Mouse (Mus musculus) erythroblast, adult 5-6 weeks (primary cell): ENCODE measurements around the gene Etv6. TPM values are rescaled to one million over a fixed set of nuclear protein-coding genes. Genes with fewer than 3 reads are reported as not detected.

Experiments
- ATAC-seq: replicated peaks from 2 replicates; pipeline ENCODE4 v1.8.0; 2016; ENCODE audit warnings: moderate number of reproducible peaks, mild to moderate bottlenecking, moderate TSS enrichment, inconsistent platforms; ENCODE audit not compliant: poor library complexity, low FRiP score, severe bottlenecking
- total RNA-seq, 2 experiments: library from RNA; stranded (forward) in 1 of 2; stranded (reverse) in 1 of 2; fragments of 150-400 nt in 1 of 2; fragments of 200-764, 138-1000 nt in 1 of 2; gene quantifications; 2 replicates each; pipeline versions ENCODE4 v1.2.3 to v1.2.4; 2015 to 2017; ENCODE audit warnings: low replicate concordance in 2 of 2

Gene Etv6
- total RNA-seq, 2 experiments from 2014 or later = 11.1 to 16.7 TPM

- ATAC-seq = no peak
Measured at GRCm38 (mm10) chr6:134103519-134103918, 68.0 kb downstream of the Etv6 start.

DNA sequence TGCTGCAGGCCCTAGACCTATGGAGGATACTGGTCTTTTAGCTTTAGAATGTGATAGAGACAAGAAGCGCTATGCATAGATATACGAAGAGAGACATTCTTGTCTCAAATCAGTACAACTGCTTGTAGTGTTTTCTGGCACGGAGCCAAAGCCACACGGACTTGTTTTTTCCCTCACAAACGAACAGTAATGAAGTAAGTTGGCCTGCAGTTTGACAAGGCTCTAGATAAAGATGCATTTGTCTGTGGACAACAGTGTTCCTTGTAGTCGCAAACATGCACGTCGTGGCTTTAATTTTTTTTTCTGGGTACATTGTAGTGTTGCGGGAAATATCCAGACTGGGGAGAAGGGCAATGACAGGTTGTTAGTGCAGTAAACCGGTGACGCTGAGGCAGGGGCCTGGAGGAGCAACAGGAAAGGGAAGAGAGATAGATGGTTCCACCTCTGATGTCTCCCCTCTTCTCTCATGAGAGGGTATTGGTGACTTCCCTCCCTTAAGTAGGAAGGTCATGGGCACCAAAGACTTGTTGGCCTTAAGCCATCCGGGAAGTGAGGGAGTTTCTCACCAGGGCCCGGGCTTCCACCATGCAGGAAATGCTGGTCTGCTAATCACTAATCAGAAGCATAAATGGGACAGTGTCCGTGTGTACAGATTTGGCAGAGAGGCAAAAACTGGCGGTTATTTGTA lies 70.2 kb downstream of the Etv6 start:
- no peak for ATAC-seq

DNA sequence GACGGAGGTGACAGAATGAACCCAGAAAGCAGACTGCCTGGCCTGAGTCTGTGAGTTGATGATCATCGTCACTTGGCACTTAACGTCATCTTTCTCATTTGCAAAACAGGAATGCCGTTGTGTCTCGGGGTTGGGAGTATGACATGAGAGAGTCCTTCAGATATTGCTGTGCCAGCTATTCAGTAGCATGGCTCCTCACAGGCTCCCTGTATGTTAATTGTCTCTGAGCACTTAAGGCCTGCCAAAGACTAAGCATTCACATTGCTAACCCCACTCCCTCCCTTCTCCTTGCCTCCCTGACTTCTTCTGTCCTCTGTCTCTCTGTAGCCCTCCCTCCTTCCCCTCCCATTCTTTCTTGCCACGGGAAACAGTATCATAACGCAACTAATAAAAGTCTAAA lies 72.2 kb downstream of the Etv6 start:
- no peak for ATAC-seq

DNA sequence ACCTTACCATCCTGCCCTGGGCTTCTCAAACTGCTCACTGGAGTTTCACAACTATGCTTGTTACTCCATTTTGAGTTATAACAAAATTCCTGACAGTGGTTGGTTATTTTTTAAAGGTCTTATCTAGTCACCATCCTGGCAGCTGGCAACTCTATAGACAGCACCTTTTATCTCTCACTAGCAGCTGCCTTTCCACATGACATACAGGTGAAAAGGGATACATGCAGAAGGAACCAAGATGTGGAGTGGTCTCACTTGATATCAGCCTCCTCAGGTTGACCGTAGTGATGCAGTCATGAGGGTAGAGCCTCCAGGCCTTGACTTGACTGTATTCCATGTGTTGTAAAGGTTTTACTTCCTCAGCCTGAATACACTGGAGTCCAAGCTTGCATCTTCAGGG lies 74.2 kb downstream of the Etv6 start:
- ATAC-seq = no peak

GRCm38 (mm10) chr6:134110206-134110605 lies 74.7 kb downstream of the Etv6 start:
- no peak for ATAC-seq

DNA sequence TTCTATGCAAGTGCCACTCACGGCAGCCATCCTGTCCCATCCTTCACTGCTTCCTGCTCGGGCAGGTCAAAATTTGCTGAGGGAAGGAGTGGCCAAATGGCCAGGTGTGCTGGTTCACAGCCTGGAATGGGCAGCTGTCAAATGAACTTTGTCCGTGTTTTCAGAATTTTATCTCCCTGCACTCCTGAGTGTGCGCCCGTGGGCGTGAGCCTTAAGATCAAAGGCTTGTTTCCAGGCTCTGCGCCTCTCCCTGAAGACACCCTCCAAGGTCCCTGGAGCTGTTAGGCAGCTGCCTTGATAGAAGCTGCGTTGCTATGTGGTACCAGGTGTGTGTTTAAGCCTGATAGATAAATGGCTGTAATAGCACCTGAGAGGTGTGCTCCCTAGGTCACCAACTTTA lies 76.1 kb downstream of the Etv6 start:
- no peak for ATAC-seq

DNA sequence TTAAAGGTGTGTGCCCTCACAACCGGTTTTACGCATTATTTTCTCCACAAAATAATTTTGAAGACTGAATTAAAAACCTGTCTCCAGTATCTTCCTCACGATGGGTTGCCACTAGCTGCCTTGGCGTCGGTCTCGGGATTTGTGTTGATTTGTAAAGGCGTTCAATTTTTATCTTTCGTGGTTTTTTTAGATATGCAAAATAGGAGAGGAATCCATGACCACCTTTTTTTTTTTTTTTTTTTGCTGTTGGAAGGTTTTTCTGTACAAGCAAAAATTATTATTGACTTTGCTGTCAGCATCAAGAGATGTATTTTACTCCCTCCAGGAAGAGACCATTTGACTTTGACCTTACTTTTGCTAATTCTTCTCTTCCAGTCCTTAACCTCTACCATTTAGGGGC lies 77.3 kb downstream of the Etv6 start:
- ATAC-seq = no peak

- ATAC-seq = no peak
Measured at GRCm38 (mm10) chr6:134113168-134113567, 77.7 kb downstream of the Etv6 start.

DNA sequence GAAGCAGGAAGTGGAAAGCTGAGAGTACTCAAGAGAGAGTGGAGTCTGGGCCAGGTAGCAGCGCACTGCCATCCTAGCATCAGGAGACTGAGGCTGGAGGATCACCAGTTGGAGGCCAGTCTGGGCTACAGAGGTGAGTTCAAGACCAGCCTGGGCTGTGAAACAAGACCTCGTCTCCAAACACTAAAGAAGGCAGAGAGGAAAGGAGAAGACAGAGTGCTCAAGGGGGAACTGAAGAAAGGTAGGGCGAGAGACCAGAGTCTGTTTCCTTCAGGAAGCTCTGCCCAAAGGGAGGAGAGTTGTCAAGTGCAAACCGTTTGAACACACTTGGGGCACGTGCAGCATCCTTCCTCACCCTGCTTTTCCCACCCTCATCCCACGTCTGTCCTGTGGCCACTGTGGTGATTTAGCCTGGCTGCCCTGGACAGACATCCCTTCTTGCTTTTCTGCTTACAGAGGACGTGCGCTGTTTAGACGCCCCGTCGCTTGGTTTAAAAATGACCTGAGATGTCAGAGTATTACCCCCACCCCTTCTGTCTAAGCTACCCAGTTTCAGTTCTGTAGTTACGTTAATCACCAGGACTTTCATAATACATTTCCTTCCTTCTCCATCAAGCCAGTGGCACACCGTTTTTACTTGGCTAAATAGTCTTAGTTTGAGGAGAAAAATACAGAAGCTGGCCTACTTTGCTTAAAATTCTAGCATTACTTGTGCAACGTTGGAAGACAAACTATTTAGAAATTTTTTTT lies 79.9 kb downstream of the Etv6 start:
- no peak for ATAC-seq

- ATAC-seq = no peak
Measured at GRCm38 (mm10) chr6:134117380-134117938, 82.0 kb downstream of the Etv6 start.

DNA sequence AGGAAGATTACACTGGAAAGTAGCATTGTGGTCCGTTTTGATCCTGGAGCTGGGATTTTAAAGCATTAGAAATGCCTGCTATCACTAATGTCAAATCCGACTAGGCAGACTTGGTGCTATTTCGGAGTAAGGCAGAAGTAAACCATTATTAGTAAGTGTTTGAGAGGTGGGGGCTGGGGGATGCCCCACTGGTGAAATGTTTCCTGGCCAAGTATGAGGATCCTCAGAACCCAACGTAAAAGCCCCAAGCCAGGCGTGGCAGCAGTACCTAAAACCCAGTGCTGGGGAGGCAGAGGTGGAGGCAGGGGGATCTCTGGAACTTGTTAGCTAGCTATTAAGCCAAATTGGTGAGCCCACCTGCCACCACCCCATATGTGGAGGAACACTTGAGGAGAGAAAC lies 83.0 kb downstream of the Etv6 start:
- no peak for ATAC-seq

GRCm38 (mm10) chr6:134119136-134119535 lies 83.6 kb downstream of the Etv6 start:
- no peak for ATAC-seq

DNA sequence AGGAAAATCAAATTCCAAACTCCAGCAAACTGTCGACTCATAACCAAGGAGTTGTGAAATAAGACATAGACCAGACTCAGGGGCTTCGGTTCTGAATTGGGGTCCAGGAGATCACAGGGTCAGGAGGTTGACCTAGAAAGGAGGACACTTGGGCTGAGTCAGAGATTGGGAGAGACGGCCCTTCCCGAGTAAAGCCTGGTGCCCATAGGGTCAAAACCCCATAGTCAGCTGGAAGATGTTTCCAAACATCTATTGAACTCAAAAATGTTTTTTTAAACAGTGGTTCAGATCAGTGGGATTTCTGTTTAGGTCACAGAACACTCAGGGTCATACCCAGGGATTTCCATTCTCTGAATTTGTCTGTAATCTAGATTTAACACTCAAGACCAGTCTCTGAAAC lies 84.7 kb downstream of the Etv6 start:
- ATAC-seq = no peak

GRCm38 (mm10) chr6:134120712-134121111 lies 85.2 kb downstream of the Etv6 start:
- no peak for ATAC-seq

GRCm38 (mm10) chr6:134122945-134123344 lies 87.4 kb downstream of the Etv6 start:
- no peak for ATAC-seq

DNA sequence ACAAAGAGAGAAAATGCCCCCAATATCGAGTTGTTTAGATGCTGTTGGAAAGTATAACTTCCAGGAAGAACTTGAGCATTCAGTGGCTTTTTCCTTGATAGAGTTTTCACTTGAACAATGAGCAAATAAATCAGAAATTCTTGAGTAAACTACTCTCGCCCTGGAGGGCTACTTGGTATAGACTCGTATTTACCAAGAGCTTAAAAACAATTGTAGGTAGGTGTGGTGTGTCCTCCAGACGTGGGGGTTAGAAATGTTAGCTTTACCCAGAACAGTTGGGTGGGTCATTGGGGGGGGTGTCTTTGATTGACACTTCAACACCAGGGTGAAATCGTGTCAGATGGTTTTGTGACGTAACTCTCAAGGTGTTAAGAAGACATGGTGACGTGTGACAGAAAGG lies 88.0 kb downstream of the Etv6 start:
- no peak for ATAC-seq

- ATAC-seq = no peak
Measured at GRCm38 (mm10) chr6:134124256-134124655, 88.8 kb downstream of the Etv6 start.

GRCm38 (mm10) chr6:134127996-134128395 lies 92.5 kb downstream of the Etv6 start:
- ATAC-seq = no peak

DNA sequence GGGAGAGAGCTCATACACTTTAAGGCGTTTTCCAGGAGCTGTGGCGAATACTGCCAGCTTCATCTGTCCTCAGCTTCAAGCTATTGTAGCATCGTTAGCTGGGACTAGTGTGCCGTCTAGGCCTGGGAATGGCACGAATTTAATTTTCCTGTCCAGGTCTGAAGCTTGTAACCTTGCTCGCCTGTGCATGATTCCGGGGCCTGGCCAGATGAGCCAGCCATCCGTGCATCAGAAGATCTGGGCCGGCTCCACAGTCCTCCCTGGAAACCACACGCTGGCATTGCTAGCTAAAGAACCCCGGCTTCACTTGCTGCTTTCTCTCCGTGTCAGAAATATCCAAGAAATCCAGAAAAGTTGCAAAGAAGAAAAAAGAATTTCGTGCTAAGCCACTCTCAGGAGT lies 93.1 kb downstream of the Etv6 start:
- ATAC-seq = no peak

DNA sequence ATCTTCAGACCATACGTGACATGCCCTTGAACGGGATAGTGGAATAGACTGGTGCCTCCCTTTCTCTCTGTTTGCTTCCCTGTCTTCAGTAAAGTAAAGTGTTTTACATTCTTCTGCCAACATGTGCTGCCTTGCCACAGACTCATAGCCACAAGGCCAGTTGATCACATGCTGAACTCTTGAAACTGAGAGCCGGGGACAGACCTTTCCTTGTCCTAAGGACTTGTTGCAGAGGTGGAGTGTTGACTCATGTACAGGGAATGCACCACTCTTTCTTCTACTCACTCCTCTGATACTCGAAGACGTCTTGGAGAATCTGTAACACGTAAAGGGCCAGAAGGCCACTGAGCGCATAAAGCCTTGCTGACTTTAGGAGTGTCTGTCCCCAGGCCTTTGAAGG lies 94.3 kb downstream of the Etv6 start:
- ATAC-seq = no peak

DNA sequence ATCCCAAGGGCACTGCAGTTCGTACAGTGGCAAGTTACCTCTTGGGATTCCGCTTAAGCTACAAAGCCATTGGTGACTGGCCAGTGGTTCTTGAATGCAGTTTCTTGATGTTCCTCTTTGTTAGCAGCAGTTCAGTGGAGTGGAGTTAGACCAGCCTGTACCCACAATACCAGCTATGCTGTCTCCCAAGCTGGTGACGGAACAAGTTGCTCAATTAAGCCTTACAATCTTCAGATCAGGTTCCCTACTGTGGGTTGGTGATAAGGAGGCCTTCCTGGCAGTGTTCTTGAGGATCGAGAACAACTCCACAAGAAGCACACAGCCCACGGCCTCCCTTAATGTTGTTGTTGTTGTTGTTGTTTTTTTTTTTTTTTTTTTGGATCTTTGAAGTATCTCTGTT lies 95.3 kb downstream of the Etv6 start:
- 0 out of 2 replicates have a peak, but pooled peaks have one; percentile 32 for ATAC-seq
